Mouse (Mus musculus) liver, postnatal 0 days (tissue): ENCODE results near the gene Rpl37a. TPM values are rescaled to one million over a fixed set of nuclear protein-coding genes. Genes with fewer than 3 reads are reported as not detected.

Source experiments
- ATAC-seq: fragments of 200-750 bp; cut with Nextera tagmentation; 2 replicates; pipeline ENCODE4 v1.8.0; 2017; ENCODE audit warnings: mild to moderate bottlenecking, moderate library complexity
- DNase-seq: peaks from one replicate; pipeline ENCODE4 v3.0.0-alpha.2; 2016
- H3K27ac ChIP-seq: fragments of 300-500 bp; sonication (generic); 2 replicates; pipeline ENCODE4 v1.5.1; 2014; ENCODE audit warnings: antibody characterized with exemption, moderate library complexity, mild to moderate bottlenecking, low read depth
- H3K27me3 ChIP-seq: fragments of 300-500 bp; sonication (generic); 2 replicates; pipeline ENCODE4 v1.6.1; 2014; ENCODE audit warnings: low read length, control low read depth, mixed read lengths; ENCODE audit not compliant: insufficient read depth
- H3K36me3 ChIP-seq: fragments of 300-500 bp; sonication (generic); replicated peaks from 2 replicates; pipeline ENCODE4 v1.6.1; 2014; ENCODE audit warnings: mild to moderate bottlenecking, control low read depth, low read length, moderate library complexity, mixed read lengths; ENCODE audit not compliant: insufficient read depth
- H3K4me1 ChIP-seq: fragments of 300-500 bp; sonication (generic); 2 replicates; pipeline ENCODE4 v1.6.1; 2014; ENCODE audit warnings: antibody characterized with exemption, mild to moderate bottlenecking, control low read depth; ENCODE audit not compliant: insufficient read depth
- H3K4me2 ChIP-seq: fragments of 300-500 bp; sonication (generic); 2 replicates; pipeline ENCODE4 v1.6.1; 2014; ENCODE audit warnings: low read depth, mild to moderate bottlenecking, low read length, moderate library complexity, mixed read lengths
- H3K4me3 ChIP-seq: fragments of 300-500 bp; sonication (generic); 2 replicates; pipeline ENCODE4 v1.5.1; 2014; ENCODE audit warnings: low read depth, low read length
- H3K9ac ChIP-seq: fragments of 300-500 bp; sonication (generic); replicated peaks from 2 replicates; pipeline ENCODE4 v1.6.1; 2014; ENCODE audit warnings: mild to moderate bottlenecking, moderate library complexity
- H3K9me3 ChIP-seq: fragments of 300-500 bp; sonication (generic); 2 replicates; pipeline ENCODE4 v1.6.1; 2016; ENCODE audit warnings: mild to moderate bottlenecking, control low read depth, low read length, mixed read lengths
- CTCF ChIP-seq: sonication (generic); IDR thresholded peaks from 2 replicates; pipeline ENCODE4 v1.5.1; 2016; ENCODE audit warnings: antibody characterized with exemption, low read depth
- EP300 ChIP-seq: IDR thresholded peaks from 2 replicates; pipeline ENCODE4 v1.6.1; 2016; ENCODE audit warnings: antibody characterized with exemption, low read depth, mild to moderate bottlenecking
- WGBS: fragments of 180-500 bp; shearing (Covaris S2); extraction: QIAGEN DNeasy Blood & Tissue Kit; methylation state at CpG from one replicate; pipeline ENCODE4 v1.1.7; 2014; ENCODE audit not compliant: insufficient replicate concordance; 5-methylcytosine and 5-hydroxymethylcytosine counted together
- polyA plus RNA-seq: library from polyadenylated mRNA; unstranded; fragments of >200 nt; fragmentation: Nextera tagmentation; extraction: Ambion mirVana; gene quantifications from 2 replicates; pipeline ENCODE4 v1.2.1, GENCODE M21; 2015

Gene Rpl37a
- polyA plus RNA-seq, 1 experiment from 2014 or later: 1,210 TPM

DNA sequence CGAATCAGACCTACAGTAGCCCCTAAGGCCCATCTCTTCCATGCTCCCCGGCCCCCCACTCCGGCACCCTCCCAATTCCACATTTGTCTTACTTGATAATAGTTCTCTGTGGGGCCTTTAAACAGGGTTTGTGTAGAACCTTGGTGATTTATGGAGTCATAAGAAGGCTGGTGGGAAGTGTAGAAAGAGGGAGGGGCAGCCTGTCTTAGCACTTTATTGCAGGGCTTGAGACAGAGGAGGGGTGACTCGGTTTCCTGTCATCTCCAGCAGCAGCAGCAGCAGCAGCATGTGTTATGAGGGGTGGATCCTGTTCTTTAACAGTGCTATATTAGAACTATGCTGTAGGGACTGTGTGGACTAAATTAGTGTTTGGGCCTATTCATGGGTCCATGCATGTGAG is 17.7 kb downstream of the Rpl37a start:
- 70% methylated on average over 4 of the region's 4 CpGs for WGBS

DNA sequence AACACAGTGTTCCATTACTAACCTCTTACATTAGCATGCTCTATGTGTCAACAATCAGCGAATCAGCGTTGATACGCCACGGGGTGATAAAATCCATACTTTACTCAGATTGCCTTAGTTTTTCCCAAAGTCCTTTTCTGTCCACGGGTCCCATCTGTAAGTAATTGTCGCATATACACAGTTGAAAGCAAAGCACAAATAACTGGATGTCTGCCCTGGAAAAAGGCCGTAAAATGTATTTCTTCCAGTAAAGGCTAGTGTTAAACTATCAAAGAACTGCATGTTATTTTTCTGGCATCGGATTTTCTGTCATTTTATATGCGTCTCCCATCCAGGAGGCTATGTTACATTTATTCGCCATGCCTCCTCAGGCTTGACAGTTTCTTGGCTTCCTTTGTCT is 19.0 kb downstream of the Rpl37a start:
- ATAC-seq (no peak), DNase-seq (no peak)
- Histone ChIP-seq H3K4me3 (no peak overlapping the region), H3K27ac (no peak overlapping the region), H3K36me3 (no peaks in the 10 kb centered on the region), H3K4me2 (no peak overlapping the region), H3K9me3 (no peaks in the 10 kb centered on the region), H3K4me1 (peaks cover 3% of the 10 kb centered on the region; the same call in 1 of the 2 replicates), H3K27me3 (no peaks in the 10 kb centered on the region), H3K9ac (no peak overlapping the region)
- no peak for TF ChIP-seq EP300
- no peak for TF ChIP-seq CTCF
- 86% methylated on average over 10 of the region's 10 CpGs for WGBS

More for the DNA sequence above, 17.7 kb downstream of the Rpl37a start:
- ATAC-seq (no peak), DNase-seq (no peak)
- H3K4me1 ChIP-seq: peaks cover 4% of the 10 kb centered on the region; the same call in 1 of the 2 replicates
- no peak overlapping the region for H3K27ac ChIP-seq
- H3K27me3 ChIP-seq: no peaks in the 10 kb centered on the region
- no peaks in the 10 kb centered on the region for H3K9me3 ChIP-seq
- H3K36me3 ChIP-seq: no peaks in the 10 kb centered on the region
- no peak for TF ChIP-seq EP300
- no peak overlapping the region for H3K9ac ChIP-seq
- H3K4me2 ChIP-seq: no peak overlapping the region
- no peak overlapping the region for H3K4me3 ChIP-seq

- no peak for DNase-seq
- TF ChIP-seq CTCF (no peak), EP300 (no peak)
- Histone ChIP-seq H3K9me3 (no peaks in the 10 kb centered on the region), H3K27me3 (no peaks in the 10 kb centered on the region), H3K36me3 (no peaks in the 10 kb centered on the region), H3K4me1 (no peaks in the 10 kb centered on the region), H3K9ac (no peak overlapping the region), H3K4me2 (no peak overlapping the region), H3K4me3 (no peak overlapping the region), H3K27ac (no peak overlapping the region)
- 83% methylated on average over 9 of the region's 9 CpGs for WGBS
- ATAC-seq: no peak
These were observed 22.2 kb downstream of the Rpl37a start for GRCm38 (mm10) chr1:72733191-72733691.

- no peaks in the 10 kb centered on the region for H3K4me1 ChIP-seq
- WGBS: 43% methylated on average over 13 of the region's 13 CpGs
- H3K36me3 ChIP-seq: no peaks in the 10 kb centered on the region
- no peaks in the 10 kb centered on the region for H3K27me3 ChIP-seq
- H3K4me3 ChIP-seq: no peak overlapping the region
- H3K9me3 ChIP-seq: no peaks in the 10 kb centered on the region
- no peak overlapping the region for H3K27ac ChIP-seq
- no peak overlapping the region for H3K9ac ChIP-seq
- ATAC-seq: no peak
- H3K4me2 ChIP-seq: no peak overlapping the region
- no peak for TF ChIP-seq CTCF
- TF ChIP-seq EP300: no peak
- no peak for DNase-seq
These were observed 25.5 kb downstream of the Rpl37a start for GRCm38 (mm10) chr1:72736397-72737125.

- no peaks in the 10 kb centered on the region for H3K27me3 ChIP-seq
- H3K4me2 ChIP-seq: no peak overlapping the region
- H3K9ac ChIP-seq: no peak overlapping the region
- DNase-seq (peak; percentile 24), ATAC-seq (no peak)
- no peak overlapping the region for H3K4me3 ChIP-seq
- TF ChIP-seq EP300 (no peak), CTCF (no peak)
- H3K36me3 ChIP-seq: no peaks in the 10 kb centered on the region
- no peaks in the 10 kb centered on the region for H3K4me1 ChIP-seq
- WGBS: 79% methylated on average over 15 of the region's 15 CpGs
- no peaks in the 10 kb centered on the region for H3K9me3 ChIP-seq
- H3K27ac ChIP-seq: no peak overlapping the region
These were observed 28.0 kb downstream of the Rpl37a start for GRCm38 (mm10) chr1:72738946-72739680.

DNA sequence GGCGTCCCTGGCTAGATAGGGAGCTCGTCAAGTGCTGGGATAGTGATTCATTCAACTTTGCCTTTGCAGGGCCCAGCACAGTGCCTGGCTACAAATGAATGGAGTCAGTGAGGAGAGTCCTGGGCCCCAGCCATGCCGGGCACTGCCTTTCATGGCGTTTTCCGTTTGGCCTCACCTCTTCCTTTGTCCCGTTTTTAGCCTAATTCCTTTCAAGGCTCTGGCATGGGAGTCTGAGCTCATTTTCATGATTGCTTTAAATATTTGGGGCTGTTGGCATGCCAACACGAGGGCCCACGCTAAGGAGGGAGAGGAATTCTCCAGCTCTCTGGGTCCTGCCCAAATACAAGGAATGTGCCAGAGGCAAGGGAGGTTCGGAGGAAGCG is 28.6 kb downstream of the Rpl37a start:
- DNase-seq: no peak
- H3K4me1 ChIP-seq: no peaks in the 10 kb centered on the region
- no peaks in the 10 kb centered on the region for H3K27me3 ChIP-seq
- no peak overlapping the region for H3K27ac ChIP-seq
- TF ChIP-seq CTCF (no peak), EP300 (no peak)
- no peaks in the 10 kb centered on the region for H3K9me3 ChIP-seq
- H3K4me2 ChIP-seq: no peak overlapping the region
- no peaks in the 10 kb centered on the region for H3K36me3 ChIP-seq
- no peak for ATAC-seq
- no peak overlapping the region for H3K4me3 ChIP-seq
- H3K9ac ChIP-seq: no peak overlapping the region
- 80% methylated on average over 10 of the region's 10 CpGs for WGBS
